Mouse (Mus musculus): ENCODE data around the gene Ubn1.

Ubn1 gene

DNA sequence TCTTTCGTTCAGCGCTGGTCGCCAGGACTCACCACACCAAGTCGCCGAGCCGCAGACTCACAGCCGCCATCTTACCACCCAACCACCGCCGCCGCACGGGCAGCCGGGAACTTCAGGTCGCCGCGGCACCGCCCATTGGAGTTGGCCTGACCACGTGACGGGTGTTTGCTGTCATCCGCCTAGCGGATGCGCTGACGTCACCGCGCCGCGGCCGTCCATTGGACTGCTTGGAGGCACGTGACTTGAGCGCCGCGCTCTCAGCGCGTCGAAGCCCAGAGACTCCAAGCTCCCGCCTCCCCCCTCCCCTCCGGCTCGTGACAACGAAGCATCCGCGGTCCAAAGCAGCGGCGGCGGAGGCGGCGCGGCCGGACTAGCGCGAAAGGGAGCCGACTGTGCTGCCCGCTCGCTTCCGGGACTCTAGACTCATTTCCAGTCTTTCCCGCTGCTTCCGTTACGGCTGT lies at the start of gene Ubn1, which contains the start of gene Glyr1:
Gene Ubn1, plus strand, starts transcription at position 284 of the 461 bp plus-strand sequence.
Gene Glyr1, minus strand, starts transcription at position 90 of the 461 bp plus-strand sequence.
- DNase-seq, result peak; percentile 98

DNA sequence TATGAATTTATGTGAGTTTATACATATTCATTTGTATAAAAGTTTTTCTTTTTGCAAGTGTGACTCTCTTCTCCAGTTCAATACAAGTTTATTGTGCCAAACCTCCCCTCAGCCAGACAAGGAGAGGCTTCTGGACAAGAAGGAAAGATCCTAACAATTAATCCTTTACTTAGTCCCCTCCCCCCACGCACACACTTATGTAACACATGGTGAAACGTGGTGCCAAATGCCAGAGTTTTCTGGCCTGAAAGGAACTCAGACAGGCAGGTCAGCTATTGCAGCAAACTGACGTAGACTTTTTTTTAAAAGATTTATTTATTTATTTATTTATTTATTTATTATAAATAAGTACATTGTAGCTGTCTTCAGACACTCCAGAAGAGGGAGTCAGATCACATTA lies 49.2 kb upstream of the Ubn1 start:
- DNase-seq, result no peak

DNA sequence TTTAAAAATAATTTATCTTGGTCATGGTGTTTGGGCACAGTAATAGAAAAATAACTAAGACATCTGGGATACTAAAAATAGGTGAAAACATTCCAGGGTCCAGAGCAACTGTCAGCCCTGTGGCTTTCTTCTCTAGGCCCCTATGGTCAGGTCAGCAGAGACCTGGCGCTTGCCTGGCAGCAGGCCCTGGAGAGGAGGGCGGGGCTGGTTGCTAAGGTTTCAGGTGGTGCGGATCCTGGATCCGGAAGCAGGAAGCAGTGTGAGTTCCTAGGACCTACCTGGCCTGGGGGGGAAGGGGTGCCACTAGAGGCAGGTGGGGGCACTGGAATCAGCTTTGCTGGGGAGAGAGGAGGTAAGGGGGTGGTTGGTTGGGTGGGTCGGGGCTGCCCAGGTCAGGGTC lies 42.8 kb upstream of the Ubn1 start, which contains the start of gene Smim22:
Gene Smim22, plus strand, starts transcription at position 222 of the 400 bp plus-strand sequence.
- no peak for DNase-seq

DNA sequence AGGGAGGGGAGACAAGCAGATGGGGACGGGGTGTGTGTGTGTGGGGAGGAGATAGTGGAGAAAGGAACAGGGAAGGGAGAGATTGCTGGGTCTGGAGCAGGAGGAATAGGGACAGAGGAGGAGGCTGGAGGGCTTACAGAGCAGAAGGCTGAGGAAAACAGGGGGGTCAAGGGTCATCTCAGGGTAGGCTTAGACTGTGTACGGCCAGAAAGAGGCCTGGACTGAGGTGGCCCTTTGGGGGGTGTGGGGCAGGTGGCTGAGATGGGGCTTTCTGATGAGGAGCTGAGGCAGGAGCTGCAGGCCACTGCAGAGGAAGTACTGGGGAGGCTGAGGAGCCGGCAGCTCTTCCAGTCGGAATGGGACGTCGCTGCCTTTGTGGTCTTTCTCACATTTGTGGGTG lies 42.4 kb upstream of the Ubn1 start:
- DNase-seq, result no peak

- DNase-seq, result no peak
Measured at GRCm38 (mm10) chr16:5008076-5008475, 41.8 kb upstream of the Ubn1 start.

DNA sequence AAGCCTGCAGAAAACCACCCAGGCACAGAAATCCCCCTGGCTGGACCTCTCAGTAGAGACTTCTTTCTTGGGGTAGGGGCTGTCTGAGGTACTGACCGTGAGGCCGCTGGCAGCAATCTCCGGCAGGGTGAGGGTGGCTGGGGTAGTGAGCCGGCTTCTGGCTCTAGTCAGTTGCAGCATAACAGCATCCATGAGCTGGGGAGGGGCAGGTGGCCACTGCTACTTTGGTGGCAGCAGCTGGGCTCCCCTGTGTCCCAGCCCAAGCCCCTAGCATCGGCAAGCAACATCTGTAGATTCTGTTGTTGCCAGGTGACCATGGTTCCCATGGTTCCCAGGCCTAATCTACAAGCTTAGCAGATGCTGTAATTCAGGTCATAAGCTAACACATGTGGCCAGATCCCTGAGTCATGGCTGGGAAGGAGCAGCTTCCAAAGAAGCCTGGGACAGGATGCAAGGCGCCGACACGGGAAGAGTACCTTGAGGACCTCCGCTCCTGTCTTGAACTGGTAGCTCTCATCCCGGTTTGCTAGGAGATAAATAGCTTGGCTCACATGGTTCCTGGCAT lies 39.4 kb upstream of the Ubn1 start:
- no peak for DNase-seq

- no peak for DNase-seq
Measured at GRCm38 (mm10) chr16:5011285-5011684, 38.6 kb upstream of the Ubn1 start.

- no peak for DNase-seq
Measured at GRCm38 (mm10) chr16:5012036-5013005, 37.5 kb upstream of the Ubn1 start.

- DNase-seq, result peak; percentile 98
Measured at GRCm38 (mm10) chr16:5013054-5013838, 36.6 kb upstream of the Ubn1 start, which contains the start of gene Rogdi. Gene Rogdi, minus strand, starts transcription at chr16:5013553.

DNA sequence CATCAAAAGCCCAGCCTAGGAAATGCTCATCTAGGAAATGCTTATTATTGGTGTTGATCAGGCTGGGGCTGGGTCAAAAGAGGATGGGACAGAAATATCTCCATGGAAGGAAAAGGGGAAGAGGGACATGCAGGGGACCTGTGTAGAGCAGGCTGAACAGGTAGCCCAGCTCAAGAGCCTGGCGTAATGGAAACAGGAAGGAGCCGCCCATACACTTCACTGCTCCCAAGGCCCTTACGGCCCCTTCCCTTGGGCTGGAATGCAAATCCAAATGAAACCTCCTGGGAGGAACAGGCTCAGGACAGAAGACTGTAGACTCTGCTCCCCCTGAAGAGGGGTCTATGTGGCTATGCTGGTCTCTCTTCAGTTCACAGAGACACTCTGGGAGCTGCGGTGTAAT lies 35.3 kb upstream of the Ubn1 start:
- DNase-seq, result no peak

- DNase-seq, result no peak
Measured at GRCm38 (mm10) chr16:5024021-5024420, 25.8 kb upstream of the Ubn1 start.

DNA sequence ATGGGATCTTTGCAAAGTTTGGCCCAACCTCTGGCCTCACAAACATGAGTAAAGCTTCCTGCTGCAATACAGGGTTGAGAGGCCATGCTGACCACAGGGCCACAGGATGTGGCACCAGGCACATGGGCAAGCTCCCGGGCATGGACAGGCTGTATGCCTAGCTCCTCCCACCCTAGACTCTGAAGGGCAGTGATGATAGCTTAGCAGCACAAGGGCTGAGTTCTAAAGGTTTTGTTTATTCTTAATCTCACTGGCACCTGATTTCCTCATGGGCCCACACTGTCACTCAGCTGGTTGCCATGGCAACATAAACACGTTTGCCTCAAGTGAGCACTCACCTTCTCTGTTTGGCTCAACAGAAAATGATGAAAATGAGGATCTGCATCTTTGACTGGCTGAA lies 20.0 kb upstream of the Ubn1 start:
- no peak for DNase-seq

DNA sequence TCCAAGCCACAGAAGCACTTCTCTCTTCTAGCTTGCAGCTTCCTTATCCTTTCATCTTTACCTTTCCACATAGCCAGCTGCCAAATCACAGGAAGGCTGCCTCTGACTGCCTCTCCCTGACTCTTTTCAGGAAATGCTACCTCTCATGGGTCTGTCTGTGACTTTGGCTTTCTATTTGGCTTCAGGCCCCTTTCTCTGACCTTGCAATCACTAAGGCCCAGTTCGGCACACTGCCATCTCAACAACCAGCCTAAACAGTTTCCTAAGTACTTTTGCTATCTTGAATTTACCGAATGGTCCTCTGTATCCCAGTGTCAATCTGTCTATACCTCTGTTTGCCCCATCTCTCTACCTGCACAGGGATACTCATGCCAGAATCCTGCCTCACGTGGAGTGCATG lies 14.3 kb upstream of the Ubn1 start:
- DNase-seq, result no peak

GRCm38 (mm10) chr16:5036649-5037234 lies 13.1 kb upstream of the Ubn1 start:
- DNase-seq, result no peak

DNA sequence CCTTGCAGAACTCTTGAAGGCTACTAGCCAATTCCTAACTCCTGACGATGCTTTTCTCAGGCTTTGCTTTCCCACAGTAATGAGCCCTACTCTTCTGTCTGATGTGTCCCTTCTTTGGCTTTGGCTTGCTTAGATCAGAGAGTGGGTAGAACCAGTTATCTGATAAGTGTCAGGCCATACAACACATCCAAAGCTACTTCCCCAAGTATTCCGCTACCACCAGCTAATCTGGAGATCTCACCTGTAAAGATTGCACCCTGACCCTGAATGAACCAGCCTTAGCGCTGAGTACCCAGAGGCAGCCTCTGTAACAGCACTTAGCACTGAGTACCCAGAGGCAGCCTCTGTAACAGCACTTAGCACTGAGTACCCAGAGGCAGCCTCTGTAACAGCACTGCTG lies 4.5 kb upstream of the Ubn1 start:
- DNase-seq, result no peak

DNA sequence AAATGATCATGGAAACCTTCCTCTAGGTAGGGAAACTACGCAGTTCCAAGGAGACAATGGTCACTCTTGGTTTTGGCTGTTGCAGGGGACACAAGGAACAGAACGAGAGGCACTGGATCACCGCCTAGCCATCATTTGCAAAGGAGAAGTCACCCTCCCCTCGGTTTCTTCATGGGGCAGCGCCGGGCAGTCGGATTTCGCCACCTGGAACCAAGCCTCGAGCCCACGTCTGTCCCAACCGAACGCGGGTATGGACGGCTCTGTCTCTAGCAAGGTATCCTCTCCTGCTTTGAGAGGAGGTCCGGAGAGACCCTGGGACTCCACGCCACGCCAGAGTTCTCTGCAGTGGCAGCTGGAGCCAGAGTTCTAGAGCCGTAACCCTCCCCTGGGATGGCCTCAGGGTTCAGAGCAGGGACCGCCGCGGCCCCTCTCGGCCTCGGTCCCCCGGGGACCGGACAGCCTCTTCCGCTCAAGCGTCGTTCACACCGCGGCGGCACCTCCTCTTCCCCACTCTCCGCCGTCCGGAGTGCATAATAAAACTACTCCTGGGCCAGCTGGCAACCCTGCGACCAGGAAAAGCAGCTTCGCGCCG lies 579 bp upstream of the Ubn1 start:
- no peak for DNase-seq

DNA sequence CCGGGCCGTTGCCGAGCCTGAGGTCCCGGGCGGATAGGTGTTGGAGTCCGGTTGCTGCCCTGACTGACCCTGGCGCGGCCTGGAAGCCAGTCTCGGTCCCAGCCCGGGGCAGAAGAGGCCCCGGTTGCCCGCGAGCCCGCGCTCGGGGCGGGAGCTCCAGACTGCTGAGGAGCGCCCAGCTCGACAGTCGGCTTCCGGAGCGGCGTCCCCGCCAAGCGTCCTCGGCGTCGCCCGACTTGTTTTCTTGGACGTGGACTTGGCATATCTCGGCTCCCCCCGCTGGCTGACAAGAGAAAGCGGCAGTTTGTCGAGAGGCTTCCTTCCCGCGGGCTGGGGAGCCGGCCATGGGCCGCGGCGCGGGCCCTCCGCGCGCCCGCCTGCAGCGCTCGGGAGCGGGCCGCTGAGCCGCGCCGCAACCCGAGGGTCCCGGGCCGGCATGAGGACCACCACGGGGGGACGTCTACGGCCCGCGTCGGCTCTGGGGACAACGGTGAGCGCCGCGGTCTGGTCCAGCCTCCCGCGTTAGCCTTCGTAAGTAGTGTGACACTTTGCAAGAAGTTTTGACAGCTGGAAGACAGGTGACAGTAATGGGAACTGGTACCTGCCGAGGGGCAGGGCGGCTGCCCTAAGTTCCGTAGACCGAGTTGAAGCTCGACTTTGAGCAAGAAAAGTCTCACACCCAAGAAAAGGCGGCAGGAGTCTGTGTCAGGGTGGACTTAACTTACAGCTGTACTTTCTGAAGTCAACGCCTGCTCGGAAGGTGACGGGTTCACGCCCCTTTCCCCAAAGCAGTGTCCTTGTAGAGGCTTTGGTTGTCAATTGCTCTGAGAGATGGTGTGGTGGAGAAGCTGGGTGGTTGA lies 624 bp downstream of the Ubn1 start:
- peak; percentile 72 for DNase-seq

DNA sequence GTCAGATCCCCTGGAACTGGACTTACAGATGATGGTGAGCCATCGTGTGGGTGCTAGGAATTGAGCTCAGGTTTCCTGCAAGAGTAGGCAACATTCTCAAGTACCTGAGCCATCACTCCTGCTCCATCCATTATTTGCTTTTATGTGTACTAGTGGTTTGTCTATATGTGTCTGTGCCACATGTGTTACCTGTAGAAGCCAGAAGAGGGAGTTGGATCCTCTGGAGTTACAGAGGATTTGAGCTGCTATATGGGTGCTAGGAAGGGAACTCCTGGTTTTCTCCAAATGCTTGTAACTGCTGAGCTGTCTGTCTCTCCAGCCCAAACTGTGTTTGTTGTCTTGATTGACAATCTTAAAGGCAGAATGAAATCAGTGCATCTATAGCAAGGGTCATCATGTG lies 8.3 kb downstream of the Ubn1 start:
- no peak for DNase-seq

DNA sequence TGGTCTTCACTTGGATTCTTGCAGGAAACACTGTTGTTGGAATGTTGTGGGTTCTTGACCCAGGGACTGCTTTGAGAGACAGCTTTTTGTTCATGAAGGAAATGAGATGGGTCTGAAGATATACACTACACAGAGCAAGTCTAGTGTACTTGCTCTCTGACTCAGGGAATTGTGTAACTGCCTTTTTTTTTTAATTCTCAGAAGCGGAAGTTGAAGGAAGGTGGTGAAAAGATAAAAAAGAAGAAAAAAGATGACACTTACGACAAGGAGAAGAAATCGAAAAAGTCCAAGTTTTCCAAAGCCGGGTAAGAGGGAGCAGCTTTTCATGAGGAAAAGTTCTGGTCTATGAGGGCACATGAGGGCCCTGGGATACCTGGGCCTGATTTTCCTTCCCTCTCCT lies 13.6 kb downstream of the Ubn1 start:
- no peak for DNase-seq

GRCm38 (mm10) chr16:5070321-5070720 lies 20.5 kb downstream of the Ubn1 start:
- DNase-seq, result no peak

- no peak for DNase-seq
Measured at GRCm38 (mm10) chr16:5071974-5072373, 22.1 kb downstream of the Ubn1 start.

Data from right cerebral cortex, postnatal 4 days (tissue).